Mouse (Mus musculus) layer of hippocampus, adult 11-12 months (tissue): Measurements from ENCODE around the gene Trip6.

ENCODE experiments used
- DNase-seq: peaks from one replicate; pipeline ENCODE4 v3.0.0; 2022; ENCODE audit warnings: low spot score

Gene Trip6

DNA sequence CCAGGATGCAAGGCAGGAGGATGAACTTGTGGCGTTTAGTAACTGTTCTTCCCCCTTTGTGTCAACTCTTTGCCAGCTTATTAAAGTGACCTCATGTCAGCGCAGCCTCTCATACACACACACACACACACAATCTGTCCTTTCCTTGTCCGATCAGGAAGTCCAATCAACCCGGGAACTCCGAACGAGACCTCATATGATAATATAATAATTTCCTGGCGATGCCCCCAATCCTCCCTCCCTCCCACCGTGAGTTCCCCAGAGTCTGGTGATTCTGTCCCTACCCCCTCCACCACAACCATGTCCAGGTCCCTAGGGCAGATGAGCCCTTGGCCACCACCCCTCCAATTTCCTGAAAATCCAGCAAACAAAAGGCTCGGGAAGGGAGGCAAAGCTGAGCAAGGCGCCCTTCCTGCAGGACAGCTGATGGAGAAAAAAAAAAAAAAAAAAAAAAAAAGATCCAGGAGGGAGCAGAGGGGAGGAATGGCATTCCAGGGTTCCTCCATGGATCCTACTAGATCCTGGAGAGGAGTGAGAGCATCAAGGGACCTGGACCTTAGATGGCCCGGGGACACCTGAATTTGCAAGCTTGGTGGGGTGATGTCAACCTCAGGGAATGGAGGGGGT is 24.6 kb upstream of the Trip6 start:
- DNase-seq = no peak

DNA sequence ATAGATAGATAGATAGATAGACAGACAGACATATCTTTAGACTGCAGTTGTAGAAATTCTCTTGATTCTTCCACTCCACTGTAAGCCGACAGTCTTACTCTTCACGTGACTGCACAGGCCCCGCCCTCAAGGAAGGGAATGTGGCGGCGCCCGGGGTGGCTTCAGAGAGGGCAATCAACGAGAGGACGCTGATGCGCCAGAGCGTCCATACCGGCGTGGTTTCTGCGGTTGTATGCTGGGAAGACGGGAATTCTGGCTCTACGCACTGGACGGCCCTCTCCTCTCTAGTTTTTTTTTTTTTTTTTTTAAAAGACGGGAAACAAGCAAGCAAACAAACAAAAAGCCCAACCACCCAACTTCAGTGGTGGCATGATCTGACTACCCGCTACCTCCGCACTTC is 24.1 kb upstream of the Trip6 start:
- DNase-seq = peak; percentile 91

DNA sequence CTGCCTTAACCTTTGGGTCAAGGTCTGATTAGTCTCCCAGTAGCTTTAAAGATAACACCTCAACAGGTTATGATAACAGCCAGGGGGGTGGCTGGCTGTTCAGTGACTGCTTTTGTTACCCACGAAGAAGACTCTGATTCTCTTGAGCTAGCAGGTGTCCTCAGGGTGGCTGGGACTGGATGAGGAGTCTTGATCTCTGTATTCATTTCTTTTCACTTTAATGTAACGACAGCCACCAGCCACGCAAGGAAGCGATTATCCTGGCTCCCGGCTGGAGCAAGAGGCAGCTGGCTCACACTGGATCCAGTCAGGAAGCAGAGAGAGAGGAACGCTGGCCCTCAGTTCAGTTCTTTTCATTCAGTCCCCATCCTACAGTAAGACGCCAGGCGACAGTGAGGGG is 23.0 kb upstream of the Trip6 start:
- DNase-seq = no peak

GRCm38 (mm10) chr5:137335066-137335465 is 20.9 kb upstream of the Trip6 start:
- no peak for DNase-seq

DNA sequence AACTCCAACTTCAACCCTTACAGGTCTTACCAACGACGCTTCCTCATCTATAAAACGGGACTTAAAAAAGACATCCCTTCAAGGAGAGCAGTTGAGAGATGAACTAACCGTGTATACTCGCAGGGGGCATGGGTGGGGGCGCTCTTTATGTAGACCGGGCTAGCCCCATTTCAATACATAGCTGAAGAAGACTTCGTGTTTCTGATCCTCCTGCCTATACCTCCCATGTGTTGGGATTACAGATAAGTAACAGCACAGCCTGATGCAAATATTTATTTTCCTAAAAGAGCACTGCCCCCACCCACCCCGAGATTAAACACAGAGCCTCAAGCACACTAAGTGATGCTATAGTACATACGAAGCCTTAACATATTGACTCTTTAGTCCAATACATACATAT is 20.1 kb upstream of the Trip6 start:
- no peak for DNase-seq

DNA sequence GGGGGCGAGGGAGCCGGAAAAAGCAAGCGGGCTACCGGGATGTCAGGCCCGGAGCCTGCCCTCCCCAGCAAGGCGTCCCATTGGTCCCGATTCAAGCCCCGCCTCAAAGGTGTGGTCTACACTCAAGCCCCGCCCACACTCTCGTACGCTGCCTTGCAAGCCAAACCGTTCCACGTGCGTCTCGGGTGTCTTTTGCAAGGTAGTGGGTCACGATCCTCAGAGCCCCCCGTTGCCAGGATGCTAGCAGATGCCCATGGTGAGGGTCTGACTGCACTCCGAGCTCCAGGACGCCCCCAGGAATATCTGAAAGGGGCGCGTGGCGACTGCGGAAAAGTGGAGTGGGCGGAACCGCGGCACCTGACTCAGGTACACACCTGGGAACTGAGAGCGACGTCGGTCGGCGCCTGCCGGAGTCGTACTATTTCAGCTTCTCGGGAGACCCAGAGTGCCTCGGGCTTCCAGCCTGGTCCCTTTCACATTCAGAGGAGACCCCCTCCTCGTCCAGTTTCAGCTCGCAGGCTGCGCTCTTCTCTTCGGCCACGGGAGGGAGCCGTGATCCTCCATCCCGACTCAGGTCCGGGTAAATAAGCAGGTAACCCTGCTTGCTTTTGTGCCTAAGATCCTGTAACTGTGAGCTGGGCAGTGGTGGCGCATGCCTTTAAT is 19.4 kb upstream of the Trip6 start, which contains the start of gene Slc12a9:
Gene Slc12a9 (minus strand): TSS at position 86 of the 663 bp plus-strand sequence.
- DNase-seq = peak; percentile 95

DNA sequence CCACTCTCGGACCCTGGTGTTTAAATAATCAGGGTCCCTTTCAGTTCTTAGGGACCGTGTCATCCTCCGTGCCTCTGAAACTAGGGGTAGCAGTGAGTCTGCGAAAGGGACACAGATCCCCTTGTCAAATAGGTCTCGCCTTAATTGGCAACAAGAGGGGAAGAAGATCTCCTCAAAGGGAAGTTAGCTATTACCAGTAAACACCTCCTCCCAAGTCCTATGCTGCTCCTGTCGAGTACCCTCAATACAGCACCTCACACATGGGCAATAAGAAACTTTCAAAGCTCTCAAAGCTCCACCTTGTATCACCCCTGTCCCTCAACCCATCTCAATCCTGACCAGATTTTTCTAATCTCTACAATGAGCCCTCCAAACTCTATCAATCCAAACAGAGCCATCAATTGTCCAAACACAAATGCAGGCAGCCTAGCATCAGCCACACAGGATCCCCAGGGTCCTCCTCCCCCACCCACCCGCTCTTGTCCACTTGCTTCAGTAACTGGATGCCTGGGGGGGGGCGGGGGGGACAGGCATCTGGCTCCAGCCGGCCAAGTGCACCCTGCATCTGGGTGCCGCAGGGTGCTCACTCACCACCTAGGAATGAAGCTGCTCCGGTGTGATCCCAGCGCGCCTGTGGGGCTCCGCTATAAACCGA is 18.8 kb upstream of the Trip6 start:
- no peak for DNase-seq

DNA sequence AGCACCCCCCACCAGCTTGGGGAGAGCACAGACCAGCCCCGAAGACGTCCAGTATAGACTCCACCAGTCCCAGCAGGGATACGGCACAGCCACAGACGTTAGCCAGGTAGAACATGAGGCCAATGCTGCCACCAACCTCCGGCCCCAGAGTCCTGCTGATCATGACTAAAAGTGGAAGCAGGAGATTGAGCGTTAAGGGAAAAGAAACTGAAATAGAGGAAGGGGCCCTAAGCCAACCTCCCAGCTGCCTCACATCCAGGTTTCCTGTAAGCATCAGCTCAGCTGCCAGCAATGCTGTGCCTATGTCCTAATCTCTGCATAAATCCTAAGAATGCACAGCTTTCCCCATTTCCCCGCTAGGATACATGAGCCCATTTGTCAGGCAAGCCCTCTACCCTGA is 16.7 kb upstream of the Trip6 start:
- DNase-seq = no peak

DNA sequence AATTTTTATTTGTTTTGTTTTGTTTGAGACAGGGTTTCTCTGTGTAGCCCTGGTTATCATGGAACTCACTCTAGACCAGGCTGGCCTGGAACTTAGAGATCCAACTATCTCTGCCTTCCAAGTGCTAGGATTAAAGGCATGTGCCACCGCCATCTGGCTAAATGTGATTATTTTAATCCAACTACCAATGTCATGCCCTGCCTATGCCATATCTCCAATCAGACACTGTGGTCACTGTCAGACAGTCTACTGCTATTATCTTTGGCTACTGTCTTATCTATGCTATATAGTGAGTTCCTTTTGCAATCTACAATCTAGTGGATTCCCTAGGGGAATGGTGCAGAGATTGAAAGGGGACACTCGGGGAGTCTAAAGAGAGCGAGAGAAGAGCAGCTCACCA is 6.8 kb upstream of the Trip6 start:
- DNase-seq = no peak

DNA sequence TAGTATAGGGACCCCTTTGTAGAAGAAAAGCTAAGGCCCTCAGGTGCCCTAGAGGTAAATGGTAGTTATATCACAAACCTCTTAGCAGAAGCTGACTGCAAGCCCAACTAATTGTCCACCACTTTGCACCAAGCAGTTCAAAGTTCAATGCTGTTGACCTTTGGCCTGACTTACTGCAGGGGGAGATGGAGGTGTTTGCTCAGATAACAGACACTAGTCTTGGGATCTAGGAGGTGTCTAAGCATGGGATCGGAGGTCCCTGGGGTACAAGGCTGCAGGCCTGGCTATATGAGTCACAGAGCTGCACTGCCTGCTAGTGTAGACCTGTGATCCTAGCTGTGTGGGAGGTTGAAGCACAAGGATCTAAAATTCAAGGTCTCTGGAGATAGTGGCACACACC is 4.4 kb upstream of the Trip6 start:
- no peak for DNase-seq

DNA sequence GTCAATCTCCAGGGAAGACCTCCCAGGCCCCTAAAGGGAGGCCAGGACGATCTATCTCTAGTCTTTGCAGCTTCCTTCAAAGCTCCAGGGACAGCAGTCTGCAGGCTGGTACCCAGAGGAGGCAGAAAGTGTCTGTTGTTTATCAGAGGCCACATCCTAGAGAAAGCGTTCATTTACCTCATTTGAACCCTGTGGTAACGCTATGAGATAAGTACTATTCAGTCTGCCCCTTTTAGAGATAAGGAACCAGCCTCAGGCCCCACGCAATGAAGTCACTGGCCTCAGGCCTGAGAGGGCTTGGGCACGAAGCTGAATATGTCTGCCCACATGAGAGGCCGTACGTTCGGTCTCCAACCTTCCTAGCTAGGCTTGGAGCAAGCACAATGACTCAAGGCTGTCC is 3.2 kb upstream of the Trip6 start:
- DNase-seq = no peak

- no peak for DNase-seq
Observed at GRCm38 (mm10) chr5:137315084-137315903, 1.1 kb upstream of the Trip6 start.

- no peak for DNase-seq
Observed at GRCm38 (mm10) chr5:137313466-137314192, 575 bp downstream of the Trip6 start.

DNA sequence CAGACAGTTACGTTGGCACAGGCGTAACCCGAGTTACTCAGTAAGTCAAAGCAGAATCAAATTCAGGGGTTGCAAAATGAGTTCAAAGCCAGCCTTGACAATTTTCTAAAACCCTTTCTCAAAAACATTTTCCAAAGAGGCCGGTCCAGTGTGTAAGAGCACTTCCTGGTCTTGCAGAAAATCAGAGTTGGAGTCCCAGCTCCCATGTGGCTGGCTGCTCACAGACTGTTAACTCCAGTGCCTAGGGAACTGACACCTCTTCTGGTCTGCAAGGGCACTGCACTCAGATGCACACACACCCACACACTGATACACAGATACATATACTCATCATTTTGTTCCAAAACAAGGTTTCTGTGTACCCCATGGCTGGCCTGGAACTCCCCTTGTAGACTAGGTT is 5.8 kb downstream of the Trip6 start:
- no peak for DNase-seq

- DNase-seq = peak; percentile 91
Observed at GRCm38 (mm10) chr5:137307071-137307912, 6.9 kb downstream of the Trip6 start, which contains the start of gene Srrt. Gene Srrt, minus strand, starts transcription at chr5:137307674.

DNA sequence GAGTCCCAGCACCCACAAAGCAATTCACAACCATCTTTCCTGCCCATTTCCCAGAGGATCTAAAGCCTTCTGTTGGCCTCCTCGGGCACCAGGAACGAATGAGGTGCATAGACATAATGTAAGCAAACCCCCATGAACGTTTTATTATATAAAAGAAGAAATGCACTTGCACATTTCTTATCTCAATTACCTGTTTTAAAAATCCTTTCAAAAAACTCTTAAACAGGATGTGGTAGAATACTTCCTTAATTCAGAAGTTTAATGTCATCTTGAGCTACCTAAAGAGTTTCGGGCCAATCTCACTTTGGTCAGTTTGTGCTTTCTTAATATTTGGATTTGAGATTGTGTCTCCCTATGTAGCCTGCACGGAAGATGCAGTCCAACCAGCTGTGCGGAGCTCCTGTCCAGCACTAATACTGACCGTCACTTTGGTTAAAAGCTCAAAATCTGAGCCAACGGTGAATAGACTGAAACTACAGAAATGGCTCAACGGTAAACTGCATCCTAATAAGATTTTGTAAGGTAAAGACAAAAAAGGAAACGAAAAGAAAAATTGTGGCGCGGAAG is 7.7 kb downstream of the Trip6 start:
- no peak for DNase-seq

DNA sequence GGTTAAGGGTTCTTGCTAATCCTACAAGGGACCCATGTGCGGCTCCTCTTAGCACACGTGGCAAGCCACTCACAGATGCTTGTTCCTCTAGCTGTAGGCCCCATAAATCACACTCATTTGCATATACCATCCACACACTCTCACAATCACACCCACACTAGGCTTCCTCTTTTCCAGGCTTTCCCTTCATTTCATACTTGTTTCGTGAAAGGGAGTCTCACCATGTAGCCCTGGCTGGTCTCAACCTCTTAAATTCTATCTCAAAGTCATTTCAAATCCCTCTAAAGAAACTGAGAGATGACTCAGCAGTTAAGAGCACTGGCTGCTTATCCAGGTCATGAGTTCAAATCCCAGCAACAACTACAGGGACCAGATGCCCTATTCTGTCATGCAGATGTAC is 8.4 kb downstream of the Trip6 start:
- DNase-seq = no peak

DNA sequence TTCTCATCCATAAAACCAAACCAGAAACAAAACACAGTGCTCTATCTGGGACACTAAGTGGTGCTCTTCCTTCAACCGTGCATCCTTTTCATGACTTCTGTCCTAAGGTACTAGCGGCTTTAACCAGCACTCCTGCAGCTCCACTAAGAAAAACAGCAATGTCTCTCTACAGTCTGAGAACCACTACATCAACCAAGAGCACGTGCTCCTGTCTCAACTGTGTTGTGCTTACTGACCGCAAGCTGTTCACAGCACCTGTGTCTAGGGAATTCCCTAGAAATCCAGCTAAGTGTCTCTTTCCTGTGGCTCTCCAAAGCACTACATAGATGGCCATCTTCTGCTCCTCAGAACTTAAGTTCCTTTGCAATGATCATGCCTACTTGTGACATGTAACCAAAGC is 9.4 kb downstream of the Trip6 start:
- DNase-seq = no peak

GRCm38 (mm10) chr5:137304165-137304564 is 10.0 kb downstream of the Trip6 start:
- DNase-seq = no peak

GRCm38 (mm10) chr5:137303609-137304008 is 10.6 kb downstream of the Trip6 start:
- no peak for DNase-seq

GRCm38 (mm10) chr5:137301253-137301652 is 13.0 kb downstream of the Trip6 start:
- DNase-seq = no peak
